Mouse (Mus musculus) lung, postnatal 0 days (tissue): ENCODE results near the gene Rps3. TPM values are rescaled to one million over a fixed set of nuclear protein-coding genes. Genes with fewer than 3 reads are reported as not detected.

Experiments used
- ATAC-seq: fragments of 200-750 bp; cut with Nextera tagmentation; 2 replicates; pipeline ENCODE4 v1.8.0; 2017; ENCODE audit warnings: moderate library complexity
- DNase-seq: peaks from one replicate; pipeline ENCODE4 v3.0.0-alpha.2; 2016; ENCODE audit warnings: low spot score
- H3K27ac ChIP-seq: fragments of 300-500 bp; sonication (generic); 2 replicates; pipeline ENCODE4 v1.5.1; 2014; ENCODE audit warnings: antibody characterized with exemption, mild to moderate bottlenecking, low read length, mixed read lengths
- H3K27me3 ChIP-seq: fragments of 300-500 bp; sonication (generic); replicated peaks from 2 replicates; pipeline ENCODE4 v1.6.1; 2014; ENCODE audit warnings: low read length, mixed read lengths; ENCODE audit not compliant: insufficient read depth
- H3K36me3 ChIP-seq: fragments of 300-500 bp; sonication (generic); 2 replicates; pipeline ENCODE4 v1.6.1; 2014; ENCODE audit warnings: low read length, mixed read lengths; ENCODE audit not compliant: insufficient read depth
- H3K4me1 ChIP-seq: fragments of 300-500 bp; sonication (generic); 2 replicates; pipeline ENCODE4 v1.6.1; 2014; ENCODE audit warnings: antibody characterized with exemption, low read depth, low read length, mixed read lengths; ENCODE audit not compliant: insufficient read depth
- H3K4me2 ChIP-seq: fragments of 300-500 bp; sonication (generic); replicated peaks from 2 replicates; pipeline ENCODE4 v1.6.1; 2014; ENCODE audit warnings: low read depth, mild to moderate bottlenecking, low read length, moderate library complexity, mixed read lengths
- H3K4me3 ChIP-seq: fragments of 300-500 bp; sonication (generic); 2 replicates; pipeline ENCODE4 v1.5.1; 2014; ENCODE audit warnings: low read depth, low read length
- H3K9ac ChIP-seq: fragments of 300-500 bp; sonication (generic); replicated peaks from 2 replicates; pipeline ENCODE4 v1.6.1; 2014; ENCODE audit warnings: low read depth, mild to moderate bottlenecking
- H3K9me3 ChIP-seq: fragments of 300-500 bp; sonication (generic); 2 replicates; pipeline ENCODE4 v1.6.1; 2016; ENCODE audit warnings: low read length, mixed read lengths
- CTCF ChIP-seq: IDR thresholded peaks from 2 replicates; pipeline ENCODE4 v1.5.1; 2016; ENCODE audit warnings: antibody characterized with exemption, mild to moderate bottlenecking
- EP300 ChIP-seq: IDR thresholded peaks from 2 replicates; pipeline ENCODE4 v1.6.1; 2016; ENCODE audit warnings: antibody characterized with exemption, mild to moderate bottlenecking, control low read depth
- WGBS: fragments of 180-500 bp; shearing (Covaris S2); extraction: QIAGEN DNeasy Blood & Tissue Kit; methylation state at CpG from one replicate; pipeline ENCODE4 v1.1.7; 2014; 5-methylcytosine and 5-hydroxymethylcytosine counted together
- polyA plus RNA-seq: library from polyadenylated mRNA; unstranded; fragments of >200 nt; fragmentation: Nextera tagmentation; extraction: Ambion mirVana; gene quantifications from 2 replicates; pipeline ENCODE4 v1.2.1, GENCODE M21; 2015

Gene Rps3
- polyA plus RNA-seq = 594 and 625 TPM in 2 replicates

DNA sequence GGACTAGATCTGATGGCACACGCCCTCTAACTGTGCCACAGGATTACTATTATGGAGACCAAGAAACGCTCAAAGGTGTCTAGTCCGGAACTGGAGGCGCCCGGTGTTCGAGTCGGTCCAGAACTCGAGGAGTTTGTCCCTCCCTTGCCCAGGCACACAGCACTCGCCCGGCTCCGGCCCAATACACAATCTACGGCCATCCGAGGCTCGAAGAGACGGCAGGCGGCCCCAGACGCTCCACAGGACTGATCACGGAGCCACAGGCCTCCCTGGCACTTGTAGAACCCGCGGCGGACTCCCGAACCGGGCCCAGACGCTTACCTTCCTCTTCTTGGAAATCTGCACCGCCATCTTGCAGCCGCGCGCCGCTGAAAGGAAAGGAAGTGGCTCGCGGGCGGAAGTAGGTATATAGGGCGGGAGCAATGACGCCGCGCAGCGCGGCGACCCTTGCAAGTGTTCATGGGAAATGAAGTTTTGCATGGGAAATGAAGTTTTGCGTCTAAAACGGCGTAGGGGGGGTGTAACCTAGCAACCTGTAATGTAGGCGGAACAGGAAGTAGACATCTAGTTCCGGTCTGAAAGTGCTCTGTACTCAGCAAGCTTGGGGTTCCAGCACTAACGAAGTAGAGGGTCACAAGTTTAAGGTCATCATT, at the start of gene Rps3:
Gene Rps3 (minus strand): TSS at position 468 of the 653 bp plus-strand sequence.
- Histone ChIP-seq H3K9me3 (no peaks in the 10 kb centered on the region), H3K27ac (peak within 1 kb of the TSS; percentile 88), H3K36me3 (peaks cover 34% of the 10 kb centered on the region), H3K27me3 (no peaks in the 10 kb centered on the region), H3K4me3 (peak within 1 kb of the TSS; percentile 66), H3K9ac (peak within 1 kb of the TSS; percentile 94), H3K4me1 (peaks cover 11% of the 10 kb centered on the region), H3K4me2 (peak within 1 kb of the TSS; percentile 88)
- TF ChIP-seq CTCF (no peak; the same call in 1 of the 2 replicates), EP300 (peak; percentile 82)
- DNase-seq = peak; percentile 99
- 1% methylated on average over 44 of the region's 45 CpGs for WGBS
- peak; percentile 99 for ATAC-seq

DNA sequence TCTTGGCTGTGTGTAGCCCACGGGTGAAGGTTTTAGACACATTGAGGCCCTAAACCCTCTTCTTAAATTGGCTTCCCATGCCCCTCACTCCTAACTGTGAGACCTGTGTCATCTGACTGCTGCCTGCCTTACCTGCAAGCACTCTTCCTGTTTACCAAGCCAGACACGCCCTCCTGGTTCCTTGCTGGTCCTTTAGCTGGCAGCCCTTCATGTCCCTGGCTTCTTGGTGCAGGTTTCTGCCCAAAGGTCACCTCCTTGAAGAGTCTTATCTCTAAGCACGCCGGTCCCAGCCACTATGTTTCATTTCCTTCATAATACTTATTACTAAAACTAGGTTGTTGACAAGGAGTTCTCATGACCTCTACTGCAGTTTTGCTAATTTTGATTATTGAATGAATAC, 49.0 kb upstream of the Rps3 start:
- Histone ChIP-seq H3K27me3 (no peaks in the 10 kb centered on the region), H3K4me1 (peaks cover 7% of the 10 kb centered on the region; the same call in 1 of the 2 replicates), H3K27ac (no peak overlapping the region), H3K4me2 (no peak overlapping the region), H3K36me3 (no peaks in the 10 kb centered on the region), H3K9me3 (no peaks in the 10 kb centered on the region), H3K4me3 (no peak overlapping the region), H3K9ac (no peak overlapping the region)
- 53% methylated on average over 4 of the region's 4 CpGs for WGBS
- TF ChIP-seq CTCF (no peak), EP300 (no peak)
- no peak for ATAC-seq
- DNase-seq = peak; percentile 74

DNA sequence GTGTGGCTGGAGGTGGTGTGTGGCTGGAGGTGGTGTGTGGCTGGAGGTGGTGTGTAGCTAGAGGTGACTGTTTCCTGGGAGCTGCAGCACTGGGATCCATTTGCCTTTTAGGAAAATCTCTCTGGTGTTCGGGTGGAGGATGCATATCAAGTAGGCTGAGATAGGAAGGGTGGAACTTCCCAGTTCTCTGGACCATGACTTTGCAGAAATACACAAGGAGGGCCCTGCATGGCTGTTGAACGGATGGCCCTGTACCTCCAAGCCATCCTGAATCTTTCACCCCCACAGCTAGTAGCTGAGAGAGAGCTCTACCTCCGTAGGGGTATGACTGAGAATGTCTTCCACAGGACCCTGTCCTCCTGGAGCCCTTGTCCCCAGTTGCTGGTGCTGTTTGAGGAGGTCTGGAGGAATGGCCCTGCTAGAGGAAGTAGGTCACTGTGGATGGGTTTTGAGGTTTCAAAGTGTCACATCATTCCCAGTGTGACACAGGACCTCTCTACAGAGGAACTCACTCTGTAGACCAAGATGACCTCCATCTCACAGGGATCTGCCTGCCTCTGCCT, 48.0 kb upstream of the Rps3 start:
- no peak for TF ChIP-seq CTCF
- TF ChIP-seq EP300 = no peak
- Histone ChIP-seq H3K4me3 (no peak overlapping the region), H3K36me3 (no peaks in the 10 kb centered on the region), H3K27ac (no peak overlapping the region), H3K4me2 (no peak overlapping the region), H3K4me1 (no peaks in the 10 kb centered on the region), H3K27me3 (no peaks in the 10 kb centered on the region), H3K9ac (no peak overlapping the region), H3K9me3 (no peaks in the 10 kb centered on the region)
- 68% methylated on average over 3 of the region's 3 CpGs for WGBS
- DNase-seq (no peak), ATAC-seq (no peak)

DNA sequence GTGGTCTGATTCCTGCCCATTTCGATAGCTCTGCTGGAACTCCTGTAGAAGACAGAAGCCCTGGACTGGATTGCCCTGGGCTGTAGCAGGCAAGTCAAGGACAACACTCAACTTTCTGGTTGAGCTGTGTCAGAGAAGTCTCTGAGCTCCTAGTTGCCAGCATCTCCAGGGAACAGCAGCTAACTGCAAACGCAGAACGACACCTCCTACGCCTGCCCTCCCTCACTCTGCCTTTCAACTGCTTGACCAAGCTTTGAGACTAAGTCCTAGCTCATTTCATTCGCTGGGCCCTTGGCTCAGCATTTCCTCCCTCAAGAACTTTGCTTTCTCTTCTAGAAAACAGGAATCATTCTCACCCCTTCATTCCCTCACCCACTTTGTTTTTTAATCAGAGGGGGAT, 45.9 kb upstream of the Rps3 start:
- no peaks in the 10 kb centered on the region for H3K4me1 ChIP-seq
- no peak for ATAC-seq
- TF ChIP-seq EP300 (no peak), CTCF (no peak)
- H3K9me3 ChIP-seq = no peaks in the 10 kb centered on the region
- H3K4me2 ChIP-seq = no peak overlapping the region
- no peak overlapping the region for H3K9ac ChIP-seq
- H3K27me3 ChIP-seq = no peaks in the 10 kb centered on the region
- DNase-seq = no peak
- H3K27ac ChIP-seq = no peak overlapping the region
- no peak overlapping the region for H3K4me3 ChIP-seq
- WGBS = 31% methylated on average over 5 of the region's 5 CpGs
- no peaks in the 10 kb centered on the region for H3K36me3 ChIP-seq

DNA sequence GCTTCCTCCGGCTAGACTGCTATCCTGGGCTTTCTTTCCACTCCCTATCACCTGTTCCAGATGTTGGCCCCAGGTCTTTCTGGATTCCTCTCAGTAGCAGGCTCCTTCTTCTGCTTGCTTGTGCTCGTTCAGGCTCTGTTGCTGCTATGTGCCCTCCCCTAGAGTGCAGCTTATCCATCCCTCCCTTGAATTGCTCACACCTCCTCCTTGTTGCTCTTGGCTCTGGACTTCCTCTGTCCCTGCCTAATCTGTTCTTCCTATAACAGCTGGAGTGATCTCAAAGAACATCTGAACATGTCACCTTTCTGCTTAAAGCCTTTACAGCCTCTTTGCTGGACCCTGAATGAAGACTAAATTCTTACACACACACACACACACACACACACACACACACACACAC, 45.0 kb upstream of the Rps3 start:
- H3K4me2 ChIP-seq = no peak overlapping the region
- no peaks in the 10 kb centered on the region for H3K9me3 ChIP-seq
- no peak overlapping the region for H3K27ac ChIP-seq
- 44% methylated on average over 2 of the region's 2 CpGs for WGBS
- H3K9ac ChIP-seq = no peak overlapping the region
- ATAC-seq (no peak), DNase-seq (no peak)
- no peaks in the 10 kb centered on the region for H3K27me3 ChIP-seq
- H3K36me3 ChIP-seq = no peaks in the 10 kb centered on the region
- no peak overlapping the region for H3K4me3 ChIP-seq
- TF ChIP-seq CTCF (no peak), EP300 (no peak)
- H3K4me1 ChIP-seq = no peaks in the 10 kb centered on the region

DNA sequence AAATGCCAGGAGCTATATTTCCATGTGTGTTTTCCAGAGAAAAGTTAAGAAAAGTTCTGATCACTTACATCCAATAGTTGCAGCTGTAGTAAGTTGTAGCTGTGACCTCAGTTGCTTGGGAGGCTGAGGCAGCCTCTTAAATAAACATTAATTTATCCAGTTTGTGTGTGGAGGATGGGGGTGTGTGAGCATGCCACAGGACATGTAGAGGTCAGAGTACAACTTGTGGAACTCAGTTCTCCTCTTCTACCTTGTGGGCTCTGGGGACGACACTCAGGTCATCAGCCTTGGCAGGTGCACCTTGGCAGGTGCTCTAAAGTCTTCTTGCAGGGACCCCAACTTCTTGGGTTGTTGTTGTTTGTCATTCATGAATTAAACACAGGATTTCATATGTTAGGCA, 40.3 kb upstream of the Rps3 start:
- no peak overlapping the region for H3K4me2 ChIP-seq
- H3K36me3 ChIP-seq = no peaks in the 10 kb centered on the region
- no peak overlapping the region for H3K4me3 ChIP-seq
- H3K9me3 ChIP-seq = no peaks in the 10 kb centered on the region
- DNase-seq (no peak), ATAC-seq (no peak)
- no peaks in the 10 kb centered on the region for H3K27me3 ChIP-seq
- H3K4me1 ChIP-seq = no peaks in the 10 kb centered on the region
- 53% methylated on average over 1 of the region's 1 CpGs for WGBS
- TF ChIP-seq EP300 = no peak
- TF ChIP-seq CTCF = no peak
- H3K9ac ChIP-seq = no peak overlapping the region
- no peak overlapping the region for H3K27ac ChIP-seq
